Mouse (Mus musculus) MEL-GATA-1-ER (cell line): ENCODE measurements around the gene Grm4.
"Not testable (repeated sequence)": the region's sequence is repeated elsewhere in the genome, so short reads cannot be mapped to it uniquely, and the experiment has no call there.

Experiments used
- DNase-seq: peaks from one replicate; pipeline ENCODE4 v3.0.0-alpha.2; 2012; ENCODE audit warnings: low read depth; ENCODE audit errors: extremely low read depth

Grm4 gene

DNA sequence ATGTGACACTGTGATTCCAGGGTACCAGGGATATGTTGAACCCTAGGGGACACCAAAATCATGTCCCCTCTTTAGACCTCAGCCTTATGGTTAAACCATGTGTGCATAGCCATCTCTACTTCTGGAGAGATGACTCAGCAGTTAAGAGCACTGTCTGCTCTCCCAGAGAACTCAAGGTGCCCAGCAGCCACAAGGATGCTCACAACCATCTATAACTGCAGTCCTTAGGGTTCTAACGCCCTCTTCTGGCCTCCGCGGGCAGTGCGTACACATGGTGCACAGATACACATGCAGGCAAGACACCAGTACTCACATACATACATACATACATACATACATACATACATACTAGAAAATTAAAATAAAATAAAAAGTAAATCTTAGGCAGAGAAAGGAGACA is 127.8 kb downstream of the Grm4 start:
- DNase-seq: peak; percentile 12

DNA sequence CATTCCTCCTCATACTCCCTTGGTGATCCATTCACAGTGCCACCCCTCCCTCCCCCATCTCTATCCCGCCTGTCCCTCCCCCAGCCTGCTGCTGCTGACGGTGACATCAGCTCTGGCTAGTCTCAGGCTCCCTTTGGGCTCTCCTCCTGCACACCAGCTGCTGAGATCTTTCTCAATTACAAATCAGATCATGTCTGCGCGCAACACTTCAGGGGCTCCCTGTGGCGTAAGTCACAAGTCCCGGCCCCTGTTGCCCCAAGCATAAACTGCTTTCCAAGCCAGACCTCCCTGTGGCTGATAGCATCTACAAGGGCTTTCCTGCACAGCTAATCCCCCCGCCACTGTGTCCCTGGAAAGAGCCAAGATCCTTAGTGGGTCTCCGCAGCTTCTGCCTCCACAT is 128.3 kb downstream of the Grm4 start:
- DNase-seq: no peak

DNA sequence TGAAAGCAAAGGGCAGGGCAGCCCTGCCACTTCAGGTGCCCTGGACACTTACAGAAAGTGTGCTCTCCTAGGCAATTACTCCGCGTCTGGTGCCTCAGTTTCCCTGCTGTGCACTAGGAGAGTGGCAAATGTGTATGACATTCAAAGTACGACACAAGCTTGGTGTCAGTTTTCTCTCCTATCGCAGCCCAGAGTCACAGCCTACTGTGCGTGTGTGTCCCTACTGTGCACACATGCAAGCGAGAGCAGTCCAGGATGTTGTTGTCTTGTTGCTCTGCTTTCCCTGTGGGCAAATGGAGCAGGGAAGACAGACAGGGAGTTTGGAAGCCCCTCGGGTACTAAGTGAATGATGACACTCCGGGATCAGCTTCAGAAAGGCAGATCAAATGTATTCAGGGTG is 131.2 kb downstream of the Grm4 start:
- no peak for DNase-seq

DNA sequence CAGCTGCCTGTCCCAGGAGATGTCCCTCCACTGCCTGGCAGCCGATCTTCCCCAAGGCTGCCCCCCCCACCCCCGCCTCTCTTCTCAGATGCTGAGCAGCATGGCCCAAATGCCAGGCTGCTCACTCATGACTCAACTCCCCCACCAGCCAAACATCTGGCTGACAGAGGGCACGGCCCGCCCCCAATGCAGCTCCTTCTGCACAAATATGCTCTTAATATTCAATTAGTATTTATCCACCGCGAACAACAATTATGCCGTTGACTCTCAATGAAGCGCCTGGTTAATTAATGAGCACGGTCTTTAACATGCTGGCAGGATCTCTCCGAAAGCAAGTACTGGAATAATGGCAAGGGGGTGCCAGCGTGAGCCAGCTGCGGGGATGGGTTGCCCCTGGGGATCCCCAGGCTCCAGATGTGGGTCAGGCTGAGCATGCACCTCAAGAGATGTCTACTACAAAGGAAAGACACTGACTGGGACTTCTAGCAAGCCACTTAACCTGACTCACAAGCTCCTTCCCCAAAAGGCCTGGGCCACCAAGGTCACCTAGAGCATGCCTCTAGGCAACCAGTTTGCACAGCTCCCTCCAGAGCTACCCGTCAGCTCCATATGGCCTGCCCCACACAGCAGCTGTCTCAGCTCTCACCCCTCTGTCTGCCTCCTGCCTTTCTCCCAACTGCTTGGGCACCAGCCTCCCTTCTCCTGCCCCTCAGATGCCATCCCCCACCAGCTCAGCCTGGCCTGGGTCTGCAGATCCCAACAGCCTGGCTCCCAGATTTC is 131.8 kb downstream of the Grm4 start:
- no peak for DNase-seq

DNA sequence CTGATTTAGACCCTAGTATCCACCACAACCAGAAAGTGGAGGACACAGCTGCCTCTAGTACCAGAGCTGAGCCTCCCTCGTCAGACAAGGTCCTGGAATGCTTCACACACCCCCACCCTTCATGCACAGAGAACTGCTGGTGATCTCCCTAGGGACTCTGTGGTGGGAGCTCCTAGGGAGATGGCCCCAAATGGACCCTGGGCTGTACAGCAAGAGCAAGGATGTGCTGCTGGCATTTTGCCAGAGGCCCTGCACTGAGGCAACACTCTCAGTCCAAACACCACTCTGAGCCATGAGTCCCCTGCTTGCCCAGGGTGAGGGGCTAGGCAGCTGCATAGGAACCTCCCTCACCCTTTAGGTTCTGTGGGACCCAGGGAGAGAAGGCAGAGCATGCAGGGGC is 134.8 kb downstream of the Grm4 start:
- DNase-seq: no peak

DNA sequence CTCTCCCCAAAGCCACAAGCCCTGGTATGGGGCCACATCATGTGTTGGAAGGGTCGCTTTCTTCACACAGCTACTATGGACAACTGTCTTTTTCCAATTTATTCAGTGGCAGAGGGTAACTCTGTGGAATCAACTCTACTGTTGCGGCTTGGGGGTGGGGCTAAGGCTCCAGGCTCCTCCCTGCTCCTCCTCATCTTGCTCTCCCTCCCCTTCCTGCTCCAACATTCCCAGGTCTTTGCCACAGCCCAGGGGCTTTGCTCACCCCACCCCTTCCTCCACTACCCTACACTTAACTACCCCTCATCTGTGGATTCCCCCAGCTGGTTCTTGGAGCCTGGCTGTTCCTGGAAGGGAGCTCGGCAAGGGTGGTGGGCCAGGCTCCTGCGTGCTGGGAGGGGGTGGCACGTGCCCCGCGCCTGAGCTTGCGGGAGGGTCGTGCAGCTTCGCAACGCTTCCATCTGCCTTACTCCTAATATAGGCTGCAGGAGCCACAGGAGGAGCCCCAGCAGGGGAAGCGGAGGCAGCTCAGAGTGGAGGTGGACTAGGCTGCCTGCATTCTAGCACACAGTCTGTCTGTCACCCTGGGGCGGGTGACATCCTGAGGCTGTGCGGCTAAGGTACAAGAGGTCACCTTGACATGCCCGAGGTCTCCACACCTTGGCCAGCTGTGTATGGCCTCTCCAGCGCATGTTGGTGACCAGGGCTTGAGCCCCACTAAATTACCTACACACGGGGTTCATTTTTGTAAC is 135.5 kb downstream of the Grm4 start:
- DNase-seq: no peak

DNA sequence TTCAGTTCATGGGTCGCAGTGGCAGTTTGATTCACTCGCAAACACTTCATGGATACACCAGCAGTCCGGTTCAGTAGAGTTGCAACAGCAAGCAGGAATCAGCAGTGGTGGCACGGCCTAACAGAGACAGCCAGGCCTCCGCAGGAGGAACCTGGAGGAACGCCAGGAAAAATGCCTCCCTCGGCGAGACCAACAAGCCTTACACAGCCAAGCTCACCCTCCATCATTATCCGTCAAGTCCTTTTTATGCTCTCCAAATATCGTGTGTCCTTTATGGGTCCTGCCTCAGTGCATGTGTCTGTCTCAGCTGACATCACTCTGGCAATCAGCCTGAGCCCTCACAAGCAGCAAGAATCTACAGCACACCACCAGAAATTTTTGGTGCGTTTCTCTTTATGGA is 138.3 kb downstream of the Grm4 start:
- no peak for DNase-seq

DNA sequence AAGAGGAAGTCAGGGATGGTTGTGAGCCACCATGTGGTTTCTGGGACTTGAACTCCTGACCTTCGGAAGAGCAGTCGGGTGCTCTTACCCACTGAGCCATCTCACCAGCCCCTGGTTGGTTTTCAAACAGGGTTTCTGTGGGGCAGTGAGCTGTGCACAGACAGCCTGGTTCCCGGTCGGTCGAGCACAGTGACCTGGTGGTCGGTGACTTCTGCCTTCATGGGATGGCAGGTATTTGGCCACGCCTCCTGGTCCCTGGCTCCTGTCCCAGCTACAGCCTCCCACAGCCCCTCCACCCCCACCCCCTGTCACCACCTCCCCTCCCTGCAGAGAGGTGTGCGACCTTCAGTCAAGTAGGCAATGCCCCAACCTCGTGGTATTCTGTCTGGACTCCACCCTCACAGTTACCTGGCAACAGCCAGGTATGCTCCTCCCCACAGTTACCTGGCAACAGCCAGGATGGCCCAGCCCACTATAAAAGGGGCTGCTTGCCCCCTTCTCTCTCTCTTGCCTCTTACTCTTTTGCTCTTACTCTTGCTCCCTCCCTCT is 140.2 kb downstream of the Grm4 start:
- not testable (repeated sequence) for DNase-seq

DNA sequence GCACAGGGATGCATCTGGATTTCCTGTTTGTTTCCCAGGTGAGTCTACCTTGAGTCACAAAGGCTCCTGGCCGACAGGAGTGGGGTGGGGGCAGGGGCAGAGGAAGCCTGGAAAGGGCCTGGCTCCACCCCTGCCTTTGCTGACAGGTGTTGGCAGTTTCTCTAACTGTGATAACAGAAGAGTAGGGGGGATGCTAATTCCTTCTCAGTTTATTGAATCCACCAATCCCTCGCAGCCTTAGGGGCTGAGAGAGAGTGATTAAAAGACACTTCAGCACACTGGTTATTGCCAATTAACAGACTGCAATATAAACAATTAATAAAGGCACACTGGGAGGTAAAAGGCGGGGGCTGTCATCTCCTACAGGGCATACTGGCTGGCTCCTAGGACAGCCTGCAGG is 142.2 kb downstream of the Grm4 start:
- no peak for DNase-seq

DNA sequence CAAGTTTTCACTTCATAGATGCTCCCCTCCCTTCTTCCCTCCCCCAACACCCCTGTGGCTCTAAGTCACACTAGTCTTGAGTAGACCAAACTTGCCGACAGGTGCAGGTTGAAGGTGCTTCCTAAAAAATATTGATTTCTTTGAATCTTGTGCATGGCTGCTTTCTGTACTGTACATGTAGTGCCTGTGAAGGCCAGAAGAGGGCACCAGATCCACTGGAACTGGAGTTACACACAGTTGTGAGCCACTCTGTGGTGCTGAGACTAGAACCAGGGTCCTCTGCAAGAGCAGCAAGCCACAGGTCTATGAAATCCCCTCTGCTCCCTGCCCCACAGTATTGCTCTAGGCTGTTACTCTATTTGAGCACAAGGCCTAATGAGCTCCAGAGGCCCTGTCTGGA is 144.1 kb downstream of the Grm4 start:
- no peak for DNase-seq

DNA sequence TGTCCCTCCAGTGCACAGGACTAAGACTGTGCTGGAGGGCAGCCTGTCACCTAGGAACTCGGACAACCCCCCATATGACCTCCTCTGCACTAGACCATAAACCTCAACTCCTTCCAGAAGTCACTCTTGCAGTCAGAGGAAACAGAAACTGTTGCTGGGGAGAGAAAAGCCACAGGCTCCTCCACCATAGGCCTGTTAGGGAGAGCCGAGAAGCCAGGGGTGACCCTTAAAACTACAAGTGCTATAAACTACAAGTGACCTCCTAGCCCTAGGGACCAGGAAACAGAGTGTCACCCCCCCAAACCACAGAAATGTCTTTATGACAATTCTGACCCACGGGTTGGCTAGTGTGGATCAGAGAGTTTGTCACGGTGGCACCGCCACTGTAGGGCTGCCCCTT is 145.7 kb downstream of the Grm4 start:
- no peak for DNase-seq
